Mouse (Mus musculus) bone marrow macrophage, adult 2 months (primary cell): Measurements from ENCODE around the gene Srms. TPM values are rescaled to one million over a fixed set of nuclear protein-coding genes. Genes with fewer than 3 reads are reported as not detected.

ENCODE experiments used
- H3K27ac ChIP-seq: 2 replicates; pipeline ENCODE4 v1.5.1; 2012; ENCODE audit warnings: low read depth, low read length; ENCODE audit not compliant: insufficient read depth
- H3K4me1 ChIP-seq: 2 replicates; pipeline ENCODE4 v1.6.1; 2012; ENCODE audit warnings: low read length; ENCODE audit not compliant: control insufficient read depth, insufficient read depth
- H3K4me3 ChIP-seq: 2 replicates; pipeline ENCODE4 v1.5.1; 2012; ENCODE audit warnings: mild to moderate bottlenecking, low read length, moderate library complexity; ENCODE audit not compliant: insufficient read depth
- CTCF ChIP-seq: IDR thresholded peaks from 2 replicates; pipeline ENCODE4 v1.5.1; 2012; ENCODE audit warnings: low read depth, mild to moderate bottlenecking, low read length, moderate library complexity
- POLR2A ChIP-seq: IDR thresholded peaks from 2 replicates; pipeline ENCODE4 v1.6.1; 2012; ENCODE audit warnings: mild to moderate bottlenecking, low read depth, low read length, borderline replicate concordance
- polyA plus RNA-seq: library from polyadenylated mRNA; stranded (reverse); fragments of >200 nt; gene quantifications from 2 replicates; pipeline ENCODE4 v1.2.4, GENCODE M21; 2012; ENCODE audit not compliant: missing spikeins, insufficient read depth, insufficient read length

The Srms gene
- polyA plus RNA-seq, 1 experiment = not detected

GRCm38 (mm10) chr2:181220361-181220760 lies 7.4 kb upstream of the Srms start:
- Histone ChIP-seq H3K4me3 (no peak overlapping the region), H3K27ac (no peak overlapping the region), H3K4me1 (peaks cover 8% of the 10 kb centered on the region)
- TF ChIP-seq CTCF (no peak), POLR2A (no peak)

- no peak for TF ChIP-seq CTCF
- TF ChIP-seq POLR2A = no peak
- no peak within 1 kb of the TSS for H3K27ac ChIP-seq
- H3K4me1 ChIP-seq = peaks cover 8% of the 10 kb centered on the region
- peak within 1 kb of the TSS; percentile 46 for H3K4me3 ChIP-seq
Observed at GRCm38 (mm10) chr2:181219538-181220216, 6.7 kb upstream of the Srms start, which contains the start of gene Fndc11. Gene Fndc11 (plus strand): TSS chr2:181220013.

- Histone ChIP-seq H3K27ac (no peak overlapping the region), H3K4me3 (no peak overlapping the region), H3K4me1 (peaks cover 8% of the 10 kb centered on the region)
- no peak for TF ChIP-seq POLR2A
- TF ChIP-seq CTCF = no peak
Observed at GRCm38 (mm10) chr2:181218881-181219485, 6.0 kb upstream of the Srms start.

- Histone ChIP-seq H3K4me1 (peaks cover 8% of the 10 kb centered on the region), H3K27ac (no peak overlapping the region), H3K4me3 (no peak overlapping the region)
- TF ChIP-seq CTCF = no peak
- TF ChIP-seq POLR2A = no peak
Observed at GRCm38 (mm10) chr2:181216037-181216436, 3.1 kb upstream of the Srms start.

GRCm38 (mm10) chr2:181212389-181213020 lies 480 bp downstream of the Srms start:
- Histone ChIP-seq H3K27ac (no peak overlapping the region), H3K4me3 (peak overlapping the region; percentile 12), H3K4me1 (no peaks in the 10 kb centered on the region)
- TF ChIP-seq POLR2A = no peak
- no peak for TF ChIP-seq CTCF

GRCm38 (mm10) chr2:181206118-181206517 lies 6.9 kb downstream of the Srms start:
- TF ChIP-seq CTCF (no peak), POLR2A (no peak)
- no peak overlapping the region for H3K4me3 ChIP-seq
- no peak overlapping the region for H3K27ac ChIP-seq
- no peaks in the 10 kb centered on the region for H3K4me1 ChIP-seq

- Histone ChIP-seq H3K27ac (no peak overlapping the region), H3K4me1 (no peaks in the 10 kb centered on the region), H3K4me3 (no peak overlapping the region)
- no peak for TF ChIP-seq POLR2A
- TF ChIP-seq CTCF = no peak
Observed at GRCm38 (mm10) chr2:181205678-181206077, 7.3 kb downstream of the Srms start.

GRCm38 (mm10) chr2:181202886-181203285 lies 10.1 kb downstream of the Srms start:
- H3K4me3 ChIP-seq = no peak overlapping the region
- H3K4me1 ChIP-seq = no peaks in the 10 kb centered on the region
- TF ChIP-seq POLR2A = no peak
- no peak for TF ChIP-seq CTCF
- no peak overlapping the region for H3K27ac ChIP-seq

GRCm38 (mm10) chr2:181202422-181202821 lies 10.6 kb downstream of the Srms start, which contains the start of gene Ptk6:
Gene Ptk6 (minus strand): TSS chr2:181202789.
- H3K27ac ChIP-seq = no peak within 1 kb of the TSS
- no peaks in the 10 kb centered on the region for H3K4me1 ChIP-seq
- no peak within 1 kb of the TSS for H3K4me3 ChIP-seq
- TF ChIP-seq CTCF = no peak
- TF ChIP-seq POLR2A = no peak

- no peaks in the 10 kb centered on the region for H3K4me1 ChIP-seq
- no peak overlapping the region for H3K27ac ChIP-seq
- TF ChIP-seq CTCF = no peak
- no peak overlapping the region for H3K4me3 ChIP-seq
Observed at GRCm38 (mm10) chr2:181201606-181202005, 11.4 kb downstream of the Srms start.
